Comparison of ENCODE assay signal across 13 mouse cellular contexts in genomic region chr11:113630642-113631041, GRCm38 (mm10). TPM values are rescaled to one million over a fixed set of nuclear protein-coding genes. Genes with fewer than 3 reads are reported as not detected.
DNase-seq lines count a peak whose midpoint lies in the region; ATAC-seq and TF ChIP-seq lines count a peak whose summit lies in the region.
"Had no signal": no experiment of that assay in that cellular context is flagged by ENCODE, and none has a peak within 500 bp of the region (broad histone marks: within the 10 kb centered on the region; RNA-seq: fewer than 3 reads in every experiment).

No protein-coding gene starts in this region.

- H3K27me3 ChIP-seq in hindbrain, postnatal 0 days (ENCODE audit: insufficient read depth, low read length), result no peaks in the 10 kb centered on the region
- H3K27me3 ChIP-seq in hindbrain, embryonic 10.5 days (ENCODE audit: insufficient read depth, poor library complexity, severe bottlenecking), result no peaks in the 10 kb centered on the region; the same call in 1 of the 2 replicates
- H3K27me3 ChIP-seq in midbrain, postnatal 0 days (ENCODE audit: insufficient read depth, low read length), result no peaks in the 10 kb centered on the region
- no peaks in the 10 kb centered on the region for H3K27me3 ChIP-seq in midbrain, embryonic 16.5 days (ENCODE audit: control insufficient read depth, insufficient read depth, low read depth, low read length)
- no peaks in the 10 kb centered on the region for H3K27me3 ChIP-seq in stomach, postnatal 0 days (ENCODE audit: control insufficient read depth, insufficient read depth, low read length)
- H3K27me3 ChIP-seq: intestine, embryonic 15.5 days had no signal

- no peak for ATAC-seq in hindbrain, postnatal 0 days
- ATAC-seq in midbrain, postnatal 0 days (ENCODE audit: low FRiP score), result no peak
- no peak for ATAC-seq in midbrain, embryonic 16.5 days
- ATAC-seq in stomach, postnatal 0 days (ENCODE audit: low FRiP score, low TSS enrichment), result no peak; the same call in 1 of the 2 replicates
- ATAC-seq: midbrain, embryonic 13.5 days had no signal

- 59% methylated on average over 7 of the region's 7 CpGs for WGBS in hindbrain, postnatal 0 days
- 59% methylated on average over 7 of the region's 7 CpGs for WGBS in hindbrain, embryonic 10.5 days
- WGBS in midbrain, postnatal 0 days, result 63% methylated on average over 7 of the region's 7 CpGs
- WGBS in midbrain, embryonic 16.5 days, result 62% methylated on average over 7 of the region's 7 CpGs
- 52% methylated on average over 7 of the region's 7 CpGs for WGBS in stomach, postnatal 0 days

- H3K9me3 ChIP-seq in hindbrain, postnatal 0 days (ENCODE audit: low read length), result no peaks in the 10 kb centered on the region
- H3K9me3 ChIP-seq in hindbrain, embryonic 10.5 days, result no peaks in the 10 kb centered on the region
- H3K9me3 ChIP-seq in midbrain, postnatal 0 days (ENCODE audit: low read length), result no peaks in the 10 kb centered on the region
- H3K9me3 ChIP-seq in midbrain, embryonic 16.5 days (replicated peaks; ENCODE audit: control insufficient read depth, low read length, poor library complexity, severe bottlenecking), result no peaks in the 10 kb centered on the region
- no peaks in the 10 kb centered on the region for H3K9me3 ChIP-seq in stomach, postnatal 0 days (ENCODE audit: control insufficient read depth, low read length)
- H3K9me3 ChIP-seq: intestine, embryonic 15.5 days; liver, embryonic 15.5 days; midbrain, embryonic 13.5 days had no signal

- no peak overlapping the region for H3K4me2 ChIP-seq in hindbrain, postnatal 0 days (ENCODE audit: low read depth, low read length)
- no peak overlapping the region for H3K4me2 ChIP-seq in midbrain, postnatal 0 days (ENCODE audit: low read depth, low read length, poor library complexity, severe bottlenecking)
- H3K4me2 ChIP-seq in midbrain, embryonic 16.5 days (ENCODE audit: low read length), result no peak overlapping the region
- H3K4me2 ChIP-seq in stomach, postnatal 0 days (replicated peaks; ENCODE audit: low read depth), result peak overlapping the region; percentile 37
- H3K4me2 ChIP-seq: liver, embryonic 15.5 days; midbrain, embryonic 13.5 days had no signal

- no peaks in the 10 kb centered on the region for H3K36me3 ChIP-seq in hindbrain, postnatal 0 days (ENCODE audit: insufficient read depth, low read length)
- no peaks in the 10 kb centered on the region for H3K36me3 ChIP-seq in hindbrain, embryonic 10.5 days
- H3K36me3 ChIP-seq in midbrain, postnatal 0 days (ENCODE audit: insufficient read depth, low read length), result no peaks in the 10 kb centered on the region; the same call in 1 of the 2 replicates
- H3K36me3 ChIP-seq in midbrain, embryonic 16.5 days (ENCODE audit: control insufficient read depth, insufficient read depth, low read length), result no peaks in the 10 kb centered on the region
- H3K36me3 ChIP-seq in stomach, postnatal 0 days (ENCODE audit: control insufficient read depth, insufficient read depth, low read length), result no peaks in the 10 kb centered on the region
- H3K36me3 ChIP-seq: intestine, embryonic 15.5 days; liver, embryonic 15.5 days; midbrain, embryonic 13.5 days had no signal

- no peak for TF ChIP-seq EP300 in stomach, postnatal 0 days (optimal IDR thresholded peaks at IDR 0.05)

- H3K27ac ChIP-seq in hindbrain, postnatal 0 days, result no peak overlapping the region
- no peak overlapping the region for H3K27ac ChIP-seq in hindbrain, embryonic 10.5 days
- no peak overlapping the region for H3K27ac ChIP-seq in midbrain, postnatal 0 days (ENCODE audit: low read depth, low read length)
- no peak overlapping the region for H3K27ac ChIP-seq in midbrain, embryonic 16.5 days (ENCODE audit: low read length)
- H3K27ac ChIP-seq in stomach, postnatal 0 days (replicated peaks), result no peak overlapping the region; the same call in 1 of the 2 replicates
- H3K27ac ChIP-seq: intestine, embryonic 15.5 days; liver, embryonic 15.5 days; midbrain, embryonic 13.5 days had no signal

- peak; percentile 73 for TF ChIP-seq CTCF in hindbrain, postnatal 0 days (IDR thresholded peaks at IDR 0.05; ENCODE audit: low read depth)
- TF ChIP-seq CTCF in midbrain, postnatal 0 days (IDR thresholded peaks at IDR 0.05), result peak; percentile 79
- peak; percentile 75 for TF ChIP-seq CTCF in stomach, postnatal 0 days (IDR thresholded peaks at IDR 0.05; ENCODE audit: low read depth)

- DNase-seq in hindbrain, postnatal 0 days (ENCODE audit: low spot score), result peak; percentile 74
- no peak for DNase-seq in hindbrain, embryonic 10.5 days (ENCODE audit: low spot score)
- peak; percentile 78 for DNase-seq in midbrain, postnatal 0 days (ENCODE audit: low spot score)
- DNase-seq in ZHBTc4 (ENCODE audit: low read depth, low spot score), result peak; percentile 60
- no peak for DNase-seq in stomach, postnatal 0 days (ENCODE audit: low spot score)
- DNase-seq in layer of hippocampus, adult 9-11 months, result no peak
- DNase-seq: layer of hippocampus, postnatal 36 days; spleen, adult 18-20 months; thymus, postnatal 25 days had no signal

- H3K4me1 ChIP-seq in hindbrain, postnatal 0 days (ENCODE audit: insufficient read depth, low read length), result no peaks in the 10 kb centered on the region
- H3K4me1 ChIP-seq in hindbrain, embryonic 10.5 days (replicated peaks), result 0 out of 2 replicates have a peak, but pooled peaks cover 9% of the 10 kb centered on the region
- no peaks in the 10 kb centered on the region for H3K4me1 ChIP-seq in midbrain, postnatal 0 days (ENCODE audit: insufficient read depth, low read length)
- H3K4me1 ChIP-seq in midbrain, embryonic 16.5 days (ENCODE audit: control insufficient read depth, insufficient read depth, low read length), result no peaks in the 10 kb centered on the region
- no peaks in the 10 kb centered on the region for H3K4me1 ChIP-seq in stomach, postnatal 0 days (replicated peaks; ENCODE audit: control insufficient read depth, insufficient read depth)
- H3K4me1 ChIP-seq: intestine, embryonic 15.5 days; liver, embryonic 15.5 days; midbrain, embryonic 13.5 days had no signal

- no peak overlapping the region for H3K4me3 ChIP-seq in hindbrain, postnatal 0 days (ENCODE audit: low read length)
- no peak overlapping the region for H3K4me3 ChIP-seq in hindbrain, embryonic 10.5 days
- H3K4me3 ChIP-seq in midbrain, postnatal 0 days (ENCODE audit: low read depth, low read length), result no peak overlapping the region
- no peak overlapping the region for H3K4me3 ChIP-seq in midbrain, embryonic 16.5 days (ENCODE audit: low read depth, low read length)
- no peak overlapping the region for H3K4me3 ChIP-seq in stomach, postnatal 0 days (ENCODE audit: low read depth, low read length)
- H3K4me3 ChIP-seq: intestine, embryonic 15.5 days; liver, embryonic 15.5 days; midbrain, embryonic 13.5 days had no signal

- no peak overlapping the region for H3K9ac ChIP-seq in hindbrain, postnatal 0 days (replicated peaks; ENCODE audit: low read length)
- H3K9ac ChIP-seq in midbrain, postnatal 0 days (replicated peaks; ENCODE audit: low read length, poor library complexity, severe bottlenecking), result no peak overlapping the region
- H3K9ac ChIP-seq in midbrain, embryonic 16.5 days (ENCODE audit: low read depth, low read length), result no peak overlapping the region
- no peak overlapping the region for H3K9ac ChIP-seq in stomach, postnatal 0 days (ENCODE audit: low read length)
- H3K9ac ChIP-seq: intestine, embryonic 15.5 days; liver, embryonic 15.5 days; midbrain, embryonic 13.5 days had no signal

RNA-seq across cellular contexts. Expression of gene Sstr2, which starts 11.5 kb away (rescaled TPM):
- total RNA-seq in hindbrain, postnatal 0 days (2014; rRNA removed), result 58.9 and 94.0 TPM in 2 replicates
- 32.4 and 37.6 TPM in 2 replicates for polyA plus RNA-seq in hindbrain, postnatal 0 days (2015; fragmentation: Nextera tagmentation; extraction: Ambion mirVana)
- polyA plus RNA-seq in hindbrain, embryonic 10.5 days (2016; fragmentation: Nextera tagmentation; extraction: Ambion mirVana), result 18.7 and 30.4 TPM in 2 replicates
- total RNA-seq in midbrain, postnatal 0 days (2014; rRNA removed), result 16.4 and 26.3 TPM in 2 replicates
- 8.8 and 10.2 TPM in 2 replicates for polyA plus RNA-seq in midbrain, postnatal 0 days (2015; fragmentation: Nextera tagmentation; extraction: Ambion mirVana)
- polyA plus RNA-seq in midbrain, embryonic 16.5 days (2015; fragmentation: Nextera tagmentation; extraction: Ambion mirVana), result 15.5 and 17.3 TPM in 2 replicates
- 1.5 and 1.8 TPM in 2 replicates for polyA plus RNA-seq in stomach, postnatal 0 days (2015; fragmentation: Nextera tagmentation; extraction: Ambion mirVana)

RNA-seq across cellular contexts. Expression of gene Cog1, which starts 18.3 kb away (rescaled TPM):
- total RNA-seq in hindbrain, postnatal 0 days (2014; rRNA removed), result 59.9 and 63.8 TPM in 2 replicates
- 30.6 and 31.3 TPM in 2 replicates for polyA plus RNA-seq in hindbrain, postnatal 0 days (2015; fragmentation: Nextera tagmentation; extraction: Ambion mirVana)
- polyA plus RNA-seq in hindbrain, embryonic 10.5 days (2016; fragmentation: Nextera tagmentation; extraction: Ambion mirVana), result 32.1 and 40.3 TPM in 2 replicates
- total RNA-seq in midbrain, postnatal 0 days (2014; rRNA removed), result 55.8 and 59.0 TPM in 2 replicates
- polyA plus RNA-seq in midbrain, postnatal 0 days (2015; fragmentation: Nextera tagmentation; extraction: Ambion mirVana), result 28.3 and 31.3 TPM in 2 replicates
- polyA plus RNA-seq in midbrain, embryonic 16.5 days (2015; fragmentation: Nextera tagmentation; extraction: Ambion mirVana), result 32.4 and 36.3 TPM in 2 replicates
- 14.4 and 15.3 TPM in 2 replicates for polyA plus RNA-seq in stomach, postnatal 0 days (2015; fragmentation: Nextera tagmentation; extraction: Ambion mirVana)

RNA-seq across cellular contexts. Expression of gene Slc39a11, which starts 19.2 kb away (rescaled TPM):
- total RNA-seq in hindbrain, postnatal 0 days (2014; rRNA removed), result 63.3 and 67.9 TPM in 2 replicates
- polyA plus RNA-seq in hindbrain, postnatal 0 days (2015; fragmentation: Nextera tagmentation; extraction: Ambion mirVana), result 35.0 and 35.6 TPM in 2 replicates
- 21.5 and 25.3 TPM in 2 replicates for polyA plus RNA-seq in hindbrain, embryonic 10.5 days (2016; fragmentation: Nextera tagmentation; extraction: Ambion mirVana)
- 56.0 and 62.5 TPM in 2 replicates for total RNA-seq in midbrain, postnatal 0 days (2014; rRNA removed)
- polyA plus RNA-seq in midbrain, postnatal 0 days (2015; fragmentation: Nextera tagmentation; extraction: Ambion mirVana), result 35.9 and 40.4 TPM in 2 replicates
- 37.6 and 38.5 TPM in 2 replicates for polyA plus RNA-seq in midbrain, embryonic 16.5 days (2015; fragmentation: Nextera tagmentation; extraction: Ambion mirVana)
- 56.6 and 58.0 TPM in 2 replicates for polyA plus RNA-seq in stomach, postnatal 0 days (2015; fragmentation: Nextera tagmentation; extraction: Ambion mirVana)

RNA-seq across cellular contexts. Expression of gene Fam104a, which starts 53.3 kb away (rescaled TPM):
- total RNA-seq in hindbrain, postnatal 0 days (2014; rRNA removed), result 29.5 and 36.8 TPM in 2 replicates
- 50.6 and 51.5 TPM in 2 replicates for polyA plus RNA-seq in hindbrain, postnatal 0 days (2015; fragmentation: Nextera tagmentation; extraction: Ambion mirVana)
- polyA plus RNA-seq in hindbrain, embryonic 10.5 days (2016; fragmentation: Nextera tagmentation; extraction: Ambion mirVana), result 58.8 TPM in 2 replicates
- total RNA-seq in midbrain, postnatal 0 days (2014; rRNA removed), result 29.5 and 30.1 TPM in 2 replicates
- polyA plus RNA-seq in midbrain, postnatal 0 days (2015; fragmentation: Nextera tagmentation; extraction: Ambion mirVana), result 46.3 and 48.7 TPM in 2 replicates
- 37.4 and 37.9 TPM in 2 replicates for polyA plus RNA-seq in midbrain, embryonic 16.5 days (2015; fragmentation: Nextera tagmentation; extraction: Ambion mirVana)
- 34.2 and 34.3 TPM in 2 replicates for polyA plus RNA-seq in stomach, postnatal 0 days (2015; fragmentation: Nextera tagmentation; extraction: Ambion mirVana)

RNA-seq across cellular contexts. Expression of gene D11Wsu47e, which starts 53.6 kb away (rescaled TPM):
- 17.7 and 32.4 TPM in 2 replicates for total RNA-seq in hindbrain, postnatal 0 days (2014; rRNA removed)
- polyA plus RNA-seq in hindbrain, postnatal 0 days (2015; fragmentation: Nextera tagmentation; extraction: Ambion mirVana), result 19.7 and 22.5 TPM in 2 replicates
- 25.8 and 27.3 TPM in 2 replicates for polyA plus RNA-seq in hindbrain, embryonic 10.5 days (2016; fragmentation: Nextera tagmentation; extraction: Ambion mirVana)
- 19.5 and 26.8 TPM in 2 replicates for total RNA-seq in midbrain, postnatal 0 days (2014; rRNA removed)
- polyA plus RNA-seq in midbrain, postnatal 0 days (2015; fragmentation: Nextera tagmentation; extraction: Ambion mirVana), result 27.8 and 27.9 TPM in 2 replicates
- polyA plus RNA-seq in midbrain, embryonic 16.5 days (2015; fragmentation: Nextera tagmentation; extraction: Ambion mirVana), result 24.5 and 25.8 TPM in 2 replicates
- 8.7 and 9.7 TPM in 2 replicates for polyA plus RNA-seq in stomach, postnatal 0 days (2015; fragmentation: Nextera tagmentation; extraction: Ambion mirVana)

Comparison
In these comparisons a context has a peak if more than half of its experiments do, and no peak if none do; other contexts are left out.
1. DNase-seq: peak in hindbrain, postnatal 0 days (single experiment), midbrain, postnatal 0 days (single experiment) and ZHBTc4 (single experiment); none in hindbrain, embryonic 10.5 days (single experiment), stomach, postnatal 0 days (single experiment) and layer of hippocampus, adult 9-11 months (single experiment).
2. Peak in every context shown above with its lines, with median percentiles within 50 percentile points of each other: CTCF ChIP-seq.